Mouse (Mus musculus): ENCODE data around the gene Prkcg. TPM values are rescaled to one million over a fixed set of nuclear protein-coding genes. Genes with fewer than 3 reads are reported as not detected.

Gene Prkcg
- polyA plus RNA-seq, 2 experiments: 0.17 to 1.6 TPM

- 84% methylated on average over 11 of the region's 11 CpGs for WGBS
- no peak for TF ChIP-seq POLR2A (IDR thresholded peaks at IDR 0.05; ENCODE audit: borderline replicate concordance, extremely low read depth, insufficient read depth, insufficient read length)
- Histone ChIP-seq H3K9ac (ENCODE audit: low read depth, low read length, severe bottlenecking) (no peak overlapping the region), H3K27me3 (ENCODE audit: control insufficient read depth, insufficient read depth, low read length) (no peaks in the 10 kb centered on the region), H3K27ac (replicated peaks; ENCODE audit: low read depth, low read length) (no peak overlapping the region), H3K9me3 (ENCODE audit: control insufficient read depth, low read length) (no peaks in the 10 kb centered on the region), H3K36me3 (ENCODE audit: control insufficient read depth, insufficient read depth, low read length) (peaks cover 42% of the 10 kb centered on the region), H3K4me2 (replicated peaks; ENCODE audit: low read depth, low read length, severe bottlenecking) (no peak overlapping the region), H3K4me1 (ENCODE audit: control insufficient read depth, insufficient read depth, low read length) (0 out of 2 replicates have a peak, but pooled peaks cover 6% of the 10 kb centered on the region), H3K4me3 (replicated peaks; ENCODE audit: low read length) (no peak overlapping the region)
- no peak for DNase-seq (ENCODE audit: low spot score)
- no peak for ATAC-seq (ENCODE audit: low FRiP score, low read depth)
Observed at GRCm38 (mm10) chr7:3338286-3338935, 49.4 kb downstream of the Prkcg start.

GRCm38 (mm10) chr7:3339010-3339409 lies 50.0 kb downstream of the Prkcg start:
- no peak for TF ChIP-seq POLR2A (IDR thresholded peaks at IDR 0.05; ENCODE audit: borderline replicate concordance, extremely low read depth, insufficient read depth, insufficient read length)
- Histone ChIP-seq H3K27me3 (ENCODE audit: control insufficient read depth, insufficient read depth, low read length) (no peaks in the 10 kb centered on the region), H3K4me3 (replicated peaks; ENCODE audit: low read length) (no peak overlapping the region), H3K9ac (ENCODE audit: low read depth, low read length, severe bottlenecking) (no peak overlapping the region), H3K4me1 (ENCODE audit: control insufficient read depth, insufficient read depth, low read length) (0 out of 2 replicates have a peak, but pooled peaks cover 1% of the 10 kb centered on the region), H3K4me2 (replicated peaks; ENCODE audit: low read depth, low read length, severe bottlenecking) (no peak overlapping the region), H3K27ac (replicated peaks; ENCODE audit: low read depth, low read length) (no peak overlapping the region), H3K9me3 (ENCODE audit: control insufficient read depth, low read length) (no peaks in the 10 kb centered on the region), H3K36me3 (ENCODE audit: control insufficient read depth, insufficient read depth, low read length) (peaks cover 48% of the 10 kb centered on the region)
- no peak for ATAC-seq (ENCODE audit: low FRiP score, low read depth)
- WGBS: 92% methylated on average over 11 of the region's 11 CpGs
- DNase-seq (ENCODE audit: low spot score): no peak

DNA sequence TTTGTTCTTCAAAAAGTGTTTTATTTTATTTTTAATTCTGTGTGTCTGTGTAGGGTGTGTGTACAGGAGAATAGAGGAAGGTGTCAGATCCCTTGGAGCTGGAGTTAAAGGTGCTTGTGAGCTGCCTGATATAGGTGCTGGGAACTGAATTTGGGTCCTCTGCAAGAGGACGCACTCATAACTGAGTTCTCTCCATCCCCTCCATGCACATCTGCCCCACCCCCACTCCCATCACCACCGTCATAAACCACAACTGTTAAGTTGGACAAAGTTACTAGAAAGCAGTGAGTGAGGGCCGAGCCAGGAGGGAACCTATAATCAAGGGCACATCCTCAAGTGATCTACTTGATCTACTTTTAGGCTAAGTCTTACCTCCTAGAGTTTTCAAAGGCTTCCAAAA lies 54.9 kb downstream of the Prkcg start:
- Histone ChIP-seq H3K4me3 (replicated peaks; ENCODE audit: low read length) (no peak overlapping the region), H3K27me3 (ENCODE audit: control insufficient read depth, insufficient read depth, low read length) (no peaks in the 10 kb centered on the region), H3K9ac (ENCODE audit: low read depth, low read length, severe bottlenecking) (no peak overlapping the region), H3K27ac (replicated peaks; ENCODE audit: low read depth, low read length) (no peak overlapping the region), H3K36me3 (ENCODE audit: control insufficient read depth, insufficient read depth, low read length) (peaks cover 77% of the 10 kb centered on the region), H3K4me2 (replicated peaks; ENCODE audit: low read depth, low read length, severe bottlenecking) (no peak overlapping the region), H3K4me1 (ENCODE audit: control insufficient read depth, insufficient read depth, low read length) (no peaks in the 10 kb centered on the region), H3K9me3 (ENCODE audit: control insufficient read depth, low read length) (no peaks in the 10 kb centered on the region)
- no peak for TF ChIP-seq POLR2A (IDR thresholded peaks at IDR 0.05; ENCODE audit: borderline replicate concordance, extremely low read depth, insufficient read depth, insufficient read length)
- WGBS: 85% methylated on average over 3 of the region's 3 CpGs
- DNase-seq (ENCODE audit: low spot score): no peak
- ATAC-seq (ENCODE audit: low FRiP score, low read depth): no peak

GRCm38 (mm10) chr7:3345301-3345700 lies 56.3 kb downstream of the Prkcg start:
- Histone ChIP-seq H3K9me3 (ENCODE audit: control insufficient read depth, low read length) (no peaks in the 10 kb centered on the region), H3K4me2 (replicated peaks; ENCODE audit: low read depth, low read length, severe bottlenecking) (no peak overlapping the region), H3K27me3 (ENCODE audit: control insufficient read depth, insufficient read depth, low read length) (no peaks in the 10 kb centered on the region), H3K4me1 (ENCODE audit: control insufficient read depth, insufficient read depth, low read length) (no peaks in the 10 kb centered on the region), H3K9ac (ENCODE audit: low read depth, low read length, severe bottlenecking) (no peak overlapping the region), H3K4me3 (replicated peaks; ENCODE audit: low read length) (no peak overlapping the region), H3K27ac (replicated peaks; ENCODE audit: low read depth, low read length) (no peak overlapping the region), H3K36me3 (ENCODE audit: control insufficient read depth, insufficient read depth, low read length) (peaks cover 80% of the 10 kb centered on the region)
- DNase-seq (ENCODE audit: low spot score): no peak
- no peak for ATAC-seq (ENCODE audit: low FRiP score, low read depth)
- 88% methylated on average over 3 of the region's 3 CpGs for WGBS
- TF ChIP-seq POLR2A (IDR thresholded peaks at IDR 0.05; ENCODE audit: borderline replicate concordance, extremely low read depth, insufficient read depth, insufficient read length): no peak

DNA sequence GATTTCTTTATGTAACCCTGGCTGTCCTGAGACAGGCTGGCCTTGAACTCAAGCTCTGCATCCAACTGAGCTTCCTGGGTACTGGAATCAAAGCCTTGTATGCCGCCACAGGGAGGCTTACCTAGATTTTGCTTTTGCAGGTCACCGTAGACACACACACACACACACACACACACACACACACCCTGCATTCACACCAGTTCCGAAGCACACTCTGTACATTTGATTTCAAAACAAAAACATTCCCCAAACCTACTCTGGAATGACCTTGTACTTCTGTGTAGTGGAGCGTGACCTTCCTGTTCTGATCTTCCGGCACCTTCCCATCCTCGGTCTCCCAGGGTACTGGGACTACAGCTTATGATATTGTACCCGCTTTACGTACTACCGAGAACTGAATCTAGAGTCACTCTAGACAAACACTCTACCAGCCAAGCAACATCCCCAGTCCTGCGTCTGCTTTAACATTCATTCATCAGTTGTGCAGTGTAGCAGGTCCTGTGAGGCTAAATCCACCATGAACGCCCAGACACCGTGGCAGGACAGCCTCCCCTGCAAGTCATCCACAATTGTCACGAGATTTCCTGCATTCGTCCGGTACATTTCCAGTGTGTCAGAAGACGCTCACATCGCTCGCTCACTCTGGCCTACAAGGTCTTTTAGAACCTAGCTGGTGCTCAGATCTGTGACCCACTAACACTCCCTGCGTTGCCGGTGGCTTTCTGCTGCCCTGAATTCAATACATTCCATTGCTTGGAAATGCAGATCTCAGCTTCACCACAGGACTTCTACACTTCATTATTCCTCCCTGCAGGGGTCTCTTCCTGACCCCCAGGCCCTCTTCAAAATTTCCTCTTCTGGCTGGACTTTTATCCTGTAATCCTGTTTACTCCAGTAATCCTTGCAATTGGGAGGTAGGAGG lies 58.6 kb downstream of the Prkcg start:
- Histone ChIP-seq H3K4me3 (replicated peaks; ENCODE audit: low read length) (no peak overlapping the region), H3K36me3 (ENCODE audit: control insufficient read depth, insufficient read depth, low read length) (peaks cover 75% of the 10 kb centered on the region), H3K27me3 (ENCODE audit: control insufficient read depth, insufficient read depth, low read length) (no peaks in the 10 kb centered on the region), H3K9me3 (ENCODE audit: control insufficient read depth, low read length) (no peaks in the 10 kb centered on the region), H3K27ac (replicated peaks; ENCODE audit: low read depth, low read length) (no peak overlapping the region), H3K9ac (ENCODE audit: low read depth, low read length, severe bottlenecking) (no peak overlapping the region), H3K4me1 (ENCODE audit: control insufficient read depth, insufficient read depth, low read length) (no peaks in the 10 kb centered on the region), H3K4me2 (replicated peaks; ENCODE audit: low read depth, low read length, severe bottlenecking) (no peak overlapping the region)
- TF ChIP-seq POLR2A (IDR thresholded peaks at IDR 0.05; ENCODE audit: borderline replicate concordance, extremely low read depth, insufficient read depth, insufficient read length): no peak
- ATAC-seq (ENCODE audit: low FRiP score, low read depth): no peak
- 73% methylated on average over 20 of the region's 20 CpGs for WGBS
- no peak for DNase-seq (ENCODE audit: low spot score)
